Mouse (Mus musculus) liver, embryonic 14.5 days (tissue): ENCODE data around the gene Serf1.

Source experiments
- CTCF ChIP-seq: IDR thresholded peaks from 2 replicates; pipeline ENCODE4 v1.5.1; 2016; ENCODE audit warnings: antibody characterized with exemption, low read depth, control low read depth
- EP300 ChIP-seq: IDR thresholded peaks from 2 replicates; pipeline ENCODE4 v1.6.1; 2016; ENCODE audit warnings: antibody characterized with exemption, low read depth

DNA sequence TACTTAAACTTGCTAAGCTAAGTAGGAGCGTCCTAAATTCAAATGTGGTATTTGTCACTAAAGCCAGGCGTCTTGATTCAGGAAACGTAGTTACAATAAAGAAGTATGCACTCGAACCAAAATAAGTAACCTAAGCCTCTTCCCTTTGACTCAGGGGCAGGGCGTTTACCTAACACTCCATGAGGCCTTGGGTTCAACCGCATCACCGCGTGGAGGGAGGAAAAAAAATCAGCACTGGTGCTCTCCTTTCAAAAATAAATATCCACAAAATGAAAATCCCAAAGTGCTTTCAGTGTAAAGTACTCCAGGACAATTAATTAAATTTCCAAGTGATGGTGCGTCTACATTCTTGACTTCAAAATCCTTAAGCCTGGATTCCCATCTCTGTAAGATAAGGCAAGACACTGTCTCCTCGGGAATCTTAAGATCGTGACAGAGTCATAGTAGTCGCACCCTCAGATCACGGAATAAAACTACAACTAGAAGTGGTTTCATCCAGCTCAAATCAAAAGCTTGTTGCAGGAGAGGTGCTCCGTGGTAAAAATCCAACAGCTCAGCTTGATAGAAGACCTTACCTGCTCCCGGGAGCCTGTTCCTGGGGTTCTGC lies 4.7 kb upstream of the Serf1 start:
- no peak for TF ChIP-seq EP300
- no peak for TF ChIP-seq CTCF
